Mouse (Mus musculus) macrophage (primary cell): ENCODE results near the gene Copg2. TPM values are rescaled to one million over a fixed set of nuclear protein-coding genes. Genes with fewer than 3 reads are reported as not detected.

ENCODE experiments used
- H3K27ac ChIP-seq: fragments of 350-480 bp; formaldehyde crosslinking; 2 replicates; pipeline ENCODE4 v1.9.0; 2021
- H3K36me3 ChIP-seq: fragments of 350-480 bp; formaldehyde crosslinking; 2 replicates; pipeline ENCODE4 v1.9.0; 2021; ENCODE audit errors: inconsistent target
- H3K4me3 ChIP-seq: fragments of 350-480 bp; formaldehyde crosslinking; 2 replicates; pipeline ENCODE4 v1.9.0; 2021; ENCODE audit errors: inconsistent target
- H3K79me2 ChIP-seq: fragments of 350-480 bp; formaldehyde crosslinking; 2 replicates; pipeline ENCODE4 v1.9.0; 2021; ENCODE audit errors: inconsistent target
- WGBS: methylation state at CpG from one replicate; pipeline ENCODE4 v1.1.7; 2026; ENCODE audit warnings: inconsistent platforms; ENCODE audit not compliant: missing documents; 5-methylcytosine and 5-hydroxymethylcytosine counted together
- polyA plus RNA-seq: library from polyadenylated mRNA; stranded (reverse); fragments of 250-400 nt; gene quantifications from 3 replicates; pipeline ENCODE4 v1.2.4, GENCODE M21; 2018; ENCODE audit warnings: inconsistent platforms

Copg2 gene
- polyA plus RNA-seq, 1 experiment from 2014 or later = 17.0 TPM

DNA sequence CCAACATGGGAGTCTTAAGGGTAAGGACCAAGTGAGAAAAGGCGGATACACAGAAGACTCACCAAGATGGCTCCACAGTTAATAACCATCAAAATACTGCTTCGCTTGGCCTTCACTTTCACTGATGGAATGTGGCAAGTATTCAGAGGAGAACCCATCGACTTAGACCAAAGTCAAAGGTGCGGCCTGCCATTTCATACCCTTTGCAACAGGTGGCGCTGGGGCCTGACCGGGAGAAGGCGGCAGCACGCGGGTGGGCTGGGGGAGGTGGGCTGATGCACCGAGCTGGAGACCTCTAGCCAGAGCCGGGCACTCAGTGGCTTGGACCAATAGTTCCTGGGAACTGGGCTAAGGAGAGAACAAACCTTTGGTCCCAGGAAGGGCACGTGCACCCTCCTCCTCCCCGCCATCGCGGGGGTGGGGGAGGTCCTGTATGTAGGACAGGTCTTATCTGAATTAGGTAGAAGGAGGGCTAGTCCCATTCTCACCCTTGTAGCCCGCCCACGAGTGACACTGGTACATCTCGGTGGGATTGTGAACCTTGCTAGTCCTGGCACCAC, 163.9 kb downstream of the Copg2 start:
- WGBS = 79% methylated on average over 17 of the region's 18 CpGs
- Histone ChIP-seq H3K27ac (no peak overlapping the region), H3K79me2 (no peaks in the 10 kb centered on the region), H3K4me3 (no peak overlapping the region), H3K36me3 (no peaks in the 10 kb centered on the region)

DNA sequence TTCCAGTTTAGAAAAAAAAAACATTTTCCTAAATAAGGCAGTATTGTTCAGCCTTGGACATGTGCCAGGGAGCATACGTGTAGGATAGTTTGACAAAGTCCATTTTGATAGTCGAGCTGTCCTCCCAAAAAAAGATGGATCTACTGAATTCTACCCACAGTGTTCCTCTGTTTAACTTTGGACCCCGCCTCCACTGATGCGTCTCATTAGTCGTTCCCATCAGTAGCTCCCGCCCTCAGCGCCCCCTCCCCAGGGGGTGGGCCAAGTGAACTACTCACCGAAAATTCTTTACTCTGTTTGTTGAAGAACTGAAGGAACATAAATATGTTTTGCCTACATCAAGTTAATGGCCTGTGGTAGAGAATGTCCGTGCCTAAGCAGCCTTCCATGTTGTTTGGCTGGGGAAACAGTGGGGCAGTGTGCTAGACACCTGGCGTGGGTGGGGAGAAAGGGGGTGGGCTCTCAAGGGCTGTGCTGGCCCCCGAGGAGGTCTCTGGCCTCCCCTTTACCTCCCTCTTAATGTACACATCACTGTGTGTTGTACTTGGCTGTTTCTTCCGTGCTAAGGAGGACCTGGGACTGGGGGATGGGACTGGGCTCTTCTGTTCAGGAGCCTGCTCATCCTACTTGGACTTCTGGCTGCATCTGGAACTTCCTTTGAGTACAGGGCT, 166.2 kb downstream of the Copg2 start:
- Histone ChIP-seq H3K36me3 (no peaks in the 10 kb centered on the region), H3K4me3 (no peak overlapping the region), H3K79me2 (no peaks in the 10 kb centered on the region), H3K27ac (no peak overlapping the region)
- 87% methylated on average over 12 of the region's 12 CpGs for WGBS

DNA sequence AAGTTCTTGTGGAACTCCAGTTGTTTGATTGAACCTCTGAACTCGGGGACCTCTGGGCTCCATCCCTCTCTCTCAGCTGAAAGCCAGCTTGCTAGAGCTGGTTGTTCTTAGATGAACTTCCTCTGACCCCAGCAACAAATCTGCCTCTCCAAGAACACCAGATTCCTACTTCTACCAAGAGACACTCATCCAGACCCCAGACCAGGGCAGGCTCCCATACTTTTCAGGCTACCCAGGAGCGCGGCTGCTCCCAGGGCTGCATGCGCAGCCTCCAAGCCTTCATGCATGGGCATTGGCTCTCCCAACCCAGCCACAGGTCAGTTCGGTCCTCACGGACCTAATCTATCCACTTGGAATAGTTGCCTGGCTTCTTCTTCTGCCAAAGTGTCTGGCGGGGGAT, 173.3 kb downstream of the Copg2 start, which contains the start of gene Mest:
Gene Mest, plus strand, starts transcription at position 217 of the 400 bp plus-strand sequence.
- H3K27ac ChIP-seq = no peak within 1 kb of the TSS
- H3K4me3 ChIP-seq = no peak within 1 kb of the TSS
- WGBS = 92% methylated on average over 7 of the region's 7 CpGs
- no peaks in the 10 kb centered on the region for H3K36me3 ChIP-seq
- H3K79me2 ChIP-seq = no peaks in the 10 kb centered on the region

DNA sequence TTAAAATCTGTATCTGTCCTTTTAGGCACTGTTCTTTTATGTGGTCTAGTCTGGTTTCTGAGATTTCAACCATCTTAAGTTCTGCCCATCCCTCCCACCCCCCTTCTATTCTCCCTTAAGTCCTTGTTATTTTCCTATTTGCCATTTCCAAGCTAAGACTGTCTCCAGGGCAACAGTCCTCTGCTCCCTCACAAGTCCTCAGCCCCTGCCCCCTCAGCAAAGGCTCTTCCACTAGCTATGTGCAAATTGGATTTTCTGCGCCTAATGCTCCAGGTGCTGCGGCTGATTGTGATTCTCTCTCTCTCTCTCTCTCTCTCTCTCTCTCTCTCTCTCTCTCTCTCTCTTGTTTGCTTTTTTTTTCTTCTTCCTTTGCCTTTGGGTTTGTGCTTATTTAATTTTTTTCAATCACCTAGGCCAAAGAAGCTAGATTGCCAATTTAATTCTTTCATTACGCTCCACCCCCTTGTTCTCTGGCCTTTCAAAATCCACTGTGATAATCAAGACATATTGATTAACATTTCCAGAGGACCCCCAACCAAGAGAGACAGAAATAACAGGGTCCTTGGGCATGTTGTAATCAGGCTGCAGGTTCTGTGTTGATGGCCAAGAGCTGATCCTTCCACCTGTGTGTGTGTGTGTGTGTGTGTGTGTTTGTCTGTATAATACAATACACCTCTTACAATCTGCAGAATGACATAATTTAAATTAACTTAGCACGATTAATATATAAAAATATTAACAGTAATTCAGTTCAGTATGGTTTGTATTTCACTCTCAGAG, 174.0 kb downstream of the Copg2 start:
- Histone ChIP-seq H3K79me2 (no peaks in the 10 kb centered on the region), H3K36me3 (no peaks in the 10 kb centered on the region), H3K27ac (no peak overlapping the region), H3K4me3 (no peak overlapping the region)
- 96% methylated on average over 4 of the region's 4 CpGs for WGBS

DNA sequence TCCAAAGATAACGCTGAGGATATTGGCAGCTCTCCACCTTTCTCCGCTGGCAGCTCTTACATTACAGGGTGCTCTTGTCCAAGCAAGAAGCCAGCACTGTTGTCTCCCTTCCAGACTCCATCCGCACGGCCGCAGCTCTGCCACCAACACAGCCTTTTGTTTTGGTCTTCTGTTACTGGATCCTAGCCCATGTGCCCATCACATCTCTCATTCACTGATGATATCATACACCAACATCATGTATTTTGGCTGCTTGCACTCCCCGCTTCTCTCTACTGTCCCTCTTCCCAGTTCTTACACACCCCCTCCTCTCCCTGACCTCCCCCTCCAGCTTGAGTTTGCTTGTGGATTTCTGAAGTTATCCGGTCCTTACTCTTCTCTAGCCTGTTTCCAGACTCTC, 179.8 kb downstream of the Copg2 start:
- no peaks in the 10 kb centered on the region for H3K36me3 ChIP-seq
- H3K4me3 ChIP-seq = no peak overlapping the region
- no peak overlapping the region for H3K27ac ChIP-seq
- no peaks in the 10 kb centered on the region for H3K79me2 ChIP-seq
- 94% methylated on average over 7 of the region's 7 CpGs for WGBS

DNA sequence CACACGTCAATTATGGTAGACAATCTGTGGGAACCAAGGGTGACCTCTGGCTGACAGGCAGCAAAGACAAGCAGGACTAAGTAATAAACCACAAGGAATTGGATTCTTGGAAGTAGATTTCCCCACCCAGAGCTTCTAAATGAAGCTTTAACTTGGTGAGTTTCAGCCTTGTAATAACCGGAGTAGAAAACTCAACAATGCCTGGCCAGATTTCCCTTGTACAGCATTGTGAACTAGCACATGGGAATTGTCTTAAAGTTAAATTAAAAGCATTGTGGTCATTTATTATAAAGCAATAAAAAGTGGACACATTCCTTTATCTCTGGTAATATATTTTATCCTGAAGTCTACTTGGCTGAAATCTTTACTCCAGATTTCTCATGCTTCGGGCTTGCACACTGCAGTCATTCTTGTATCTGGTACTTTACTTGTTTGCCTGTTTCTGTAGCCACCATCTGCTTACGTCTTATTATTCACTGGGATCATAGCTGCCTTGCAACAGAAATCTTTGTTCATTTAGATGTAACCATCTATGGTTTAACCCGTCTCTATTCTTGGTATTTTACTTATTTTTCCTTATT, 181.6 kb downstream of the Copg2 start:
- Histone ChIP-seq H3K27ac (no peak overlapping the region), H3K4me3 (no peak overlapping the region), H3K36me3 (no peaks in the 10 kb centered on the region), H3K79me2 (no peaks in the 10 kb centered on the region)
- WGBS = 98% methylated on average over 5 of the region's 5 CpGs

DNA sequence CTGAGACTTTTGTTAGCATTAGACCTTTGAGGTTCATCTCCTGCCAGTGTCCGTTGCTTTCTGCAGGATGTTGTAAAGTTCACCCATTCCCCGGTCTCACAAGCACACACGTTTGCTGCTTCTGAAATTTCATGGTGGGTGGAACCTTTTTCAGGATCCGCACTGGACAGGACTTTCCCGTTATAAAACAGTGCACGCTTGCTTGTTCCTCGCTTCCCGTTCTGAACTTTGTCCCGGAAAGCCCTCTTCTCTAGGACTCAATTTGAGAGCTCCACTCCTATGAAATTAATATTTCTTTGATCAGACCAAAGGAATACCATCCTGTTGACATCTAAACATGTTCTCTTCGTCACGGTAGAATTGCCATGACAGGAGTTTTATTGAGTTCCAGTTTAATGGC, 182.7 kb downstream of the Copg2 start:
- Histone ChIP-seq H3K36me3 (no peaks in the 10 kb centered on the region), H3K79me2 (no peaks in the 10 kb centered on the region), H3K4me3 (no peak overlapping the region), H3K27ac (no peak overlapping the region)
- 75% methylated on average over 11 of the region's 11 CpGs for WGBS

DNA sequence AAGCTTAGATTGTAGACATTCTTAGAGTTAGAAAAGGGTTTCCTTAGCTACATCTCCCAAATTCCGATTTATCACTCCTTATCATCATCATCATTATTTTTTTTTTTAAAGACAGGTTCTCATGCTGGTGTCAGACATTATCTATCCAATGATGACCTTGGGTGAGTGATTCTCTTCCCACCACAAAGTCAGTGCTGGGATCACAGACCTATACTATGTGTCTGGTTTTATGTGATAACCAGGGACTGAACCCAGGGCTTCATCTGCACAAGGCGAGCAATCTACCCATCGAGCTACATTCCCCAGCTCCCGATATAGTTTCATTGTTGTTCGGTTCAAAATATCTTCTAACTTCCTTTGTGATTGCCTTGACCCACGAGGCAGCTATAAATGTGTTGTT, 183.1 kb downstream of the Copg2 start:
- Histone ChIP-seq H3K79me2 (no peaks in the 10 kb centered on the region), H3K27ac (no peak overlapping the region), H3K36me3 (no peaks in the 10 kb centered on the region), H3K4me3 (no peak overlapping the region)
- 71% methylated on average over 6 of the region's 6 CpGs for WGBS

DNA sequence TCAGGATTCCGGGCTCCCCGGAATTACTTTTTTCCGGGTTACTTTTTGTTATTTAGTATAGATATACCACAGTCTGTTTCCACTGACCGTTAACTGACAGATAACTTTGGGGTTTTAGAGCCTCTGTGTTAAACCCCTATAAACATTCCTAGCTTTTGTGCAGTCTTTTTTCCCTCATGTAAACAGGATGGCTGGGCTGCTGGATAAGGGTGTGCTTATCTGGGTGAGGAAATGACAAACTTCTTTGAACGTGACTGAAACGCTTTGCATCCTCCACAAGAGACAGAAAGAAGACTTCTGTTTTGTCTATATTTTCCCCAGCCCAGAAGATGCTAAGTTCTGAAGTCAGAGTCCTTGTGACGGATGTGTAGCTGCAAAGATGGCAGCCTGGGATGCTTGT, 184.1 kb downstream of the Copg2 start:
- no peak overlapping the region for H3K27ac ChIP-seq
- H3K4me3 ChIP-seq = no peak overlapping the region
- 63% methylated on average over 7 of the region's 7 CpGs for WGBS
- H3K79me2 ChIP-seq = no peaks in the 10 kb centered on the region
- no peaks in the 10 kb centered on the region for H3K36me3 ChIP-seq

DNA sequence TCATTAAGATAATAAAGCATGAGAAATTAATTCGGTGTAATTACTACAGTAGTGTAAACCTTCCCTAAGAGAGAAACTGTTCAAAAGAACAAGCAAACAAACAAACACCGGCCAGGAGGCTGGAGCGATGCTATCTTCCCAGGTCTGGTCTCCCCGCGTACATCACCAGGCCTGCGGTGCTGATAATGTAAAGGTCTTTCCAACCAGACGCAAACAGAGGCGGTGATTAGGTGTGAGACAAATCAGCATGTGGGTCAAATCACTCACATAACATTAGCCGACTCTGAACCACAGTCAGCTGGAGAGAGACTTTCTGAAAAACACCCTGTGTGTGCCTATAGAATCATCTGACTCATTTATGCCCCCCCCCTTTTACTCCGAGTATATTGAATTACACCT, 185.2 kb downstream of the Copg2 start:
- Histone ChIP-seq H3K36me3 (no peaks in the 10 kb centered on the region), H3K79me2 (no peaks in the 10 kb centered on the region), H3K27ac (no peak overlapping the region), H3K4me3 (no peak overlapping the region)
- WGBS = 94% methylated on average over 10 of the region's 10 CpGs

DNA sequence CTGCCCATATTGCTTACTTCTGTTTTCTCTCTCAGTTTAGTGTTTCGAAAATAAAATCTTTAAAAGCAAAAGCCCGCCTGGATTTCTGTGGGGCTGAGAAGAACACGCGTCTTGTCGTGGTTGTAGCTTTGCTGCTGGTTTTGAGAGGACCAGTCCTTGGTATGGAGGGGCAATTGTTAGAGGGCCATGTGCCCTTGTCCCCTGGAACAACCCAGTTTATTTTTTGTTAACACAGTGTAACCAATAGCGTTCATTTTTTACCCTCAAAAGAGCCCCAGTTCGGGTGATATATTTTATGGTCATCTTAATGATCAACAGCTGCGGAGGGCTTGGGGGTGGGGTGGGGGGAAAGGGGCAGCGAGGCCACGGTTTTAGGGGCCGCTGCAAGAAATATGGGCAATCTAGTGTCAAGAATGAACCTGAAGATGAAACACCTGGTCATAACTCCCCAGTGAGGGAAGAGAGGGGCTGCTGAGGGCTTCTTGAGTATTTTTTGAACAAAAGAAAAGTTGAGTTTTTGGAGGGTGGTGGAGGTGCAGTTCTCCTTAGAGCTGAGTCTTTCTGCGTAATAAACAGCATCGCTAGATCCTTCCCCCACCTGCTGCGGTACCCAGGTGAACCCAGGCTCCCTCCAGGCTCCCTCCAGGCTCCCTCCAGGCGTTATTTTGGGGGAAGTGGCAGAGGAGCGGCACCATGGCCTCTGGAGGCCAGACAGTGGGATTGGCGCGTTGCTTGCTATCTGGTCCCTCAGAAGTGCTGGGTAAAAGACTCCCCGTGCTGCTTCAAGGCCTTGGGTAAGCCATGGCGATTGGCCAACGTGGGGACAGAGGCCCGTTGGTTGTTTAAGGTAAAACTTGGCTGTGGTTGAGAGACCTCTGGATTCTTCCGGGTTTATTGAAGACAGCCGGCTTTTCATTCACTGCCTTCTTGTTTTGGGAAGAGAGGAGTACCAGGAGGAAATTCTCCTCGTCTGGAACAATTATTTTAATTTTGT, 185.9 kb downstream of the Copg2 start:
- no peaks in the 10 kb centered on the region for H3K79me2 ChIP-seq
- no peak overlapping the region for H3K27ac ChIP-seq
- WGBS = 88% methylated on average over 25 of the region's 25 CpGs
- no peaks in the 10 kb centered on the region for H3K36me3 ChIP-seq
- H3K4me3 ChIP-seq = no peak overlapping the region

DNA sequence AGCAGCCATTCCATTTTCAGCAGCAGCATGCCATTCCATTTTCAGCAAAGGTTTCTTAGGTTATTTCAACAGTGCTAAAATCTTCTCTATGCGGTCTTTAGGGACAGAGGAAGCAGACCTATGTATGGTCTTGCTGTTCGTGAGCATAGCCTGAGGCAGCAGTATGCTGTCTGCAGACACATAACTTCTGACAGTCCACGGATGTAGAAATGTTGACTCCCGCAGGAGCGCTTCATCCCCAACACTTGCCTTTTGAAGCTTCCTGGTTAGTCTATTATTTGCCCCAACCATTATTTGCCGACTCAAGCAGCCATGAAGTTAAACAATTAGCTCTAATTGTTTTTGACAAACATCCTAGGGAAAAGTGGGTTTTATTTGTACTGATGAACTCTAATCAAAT, 187.5 kb downstream of the Copg2 start:
- H3K4me3 ChIP-seq = no peak overlapping the region
- H3K27ac ChIP-seq = no peak overlapping the region
- WGBS = 91% methylated on average over 6 of the region's 6 CpGs
- no peaks in the 10 kb centered on the region for H3K79me2 ChIP-seq
- no peaks in the 10 kb centered on the region for H3K36me3 ChIP-seq

DNA sequence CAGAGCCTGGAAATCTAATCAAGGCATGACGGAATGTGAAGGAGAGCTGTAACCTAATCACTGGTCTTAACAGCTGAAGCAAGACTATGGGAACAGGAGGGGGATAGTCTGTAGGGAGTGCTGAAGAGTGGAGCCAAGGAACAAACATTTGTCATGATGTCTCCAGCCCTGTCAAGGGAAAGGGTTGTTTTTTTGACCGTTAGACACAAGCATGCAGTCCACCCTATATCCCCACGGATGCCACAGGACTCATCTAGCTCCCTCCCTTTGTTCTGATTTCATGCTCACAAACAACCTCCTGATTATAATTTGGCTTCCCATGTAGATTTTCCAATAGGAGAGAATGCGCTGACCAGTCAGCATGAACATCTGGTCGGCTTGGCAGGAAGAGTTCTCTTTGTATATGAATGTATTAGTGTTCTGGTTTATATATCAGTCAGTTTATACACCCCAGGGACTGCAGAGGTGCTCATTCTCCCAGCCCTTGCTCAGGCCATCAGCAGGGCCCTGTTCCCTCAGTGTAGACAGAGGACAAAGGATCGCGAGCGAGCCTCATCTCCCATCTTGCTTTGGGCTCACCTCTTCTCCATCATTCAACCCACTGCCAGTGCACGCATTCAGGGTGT, 192.5 kb downstream of the Copg2 start:
- no peak overlapping the region for H3K4me3 ChIP-seq
- 95% methylated on average over 9 of the region's 9 CpGs for WGBS
- no peaks in the 10 kb centered on the region for H3K36me3 ChIP-seq
- no peak overlapping the region for H3K27ac ChIP-seq
- no peaks in the 10 kb centered on the region for H3K79me2 ChIP-seq

DNA sequence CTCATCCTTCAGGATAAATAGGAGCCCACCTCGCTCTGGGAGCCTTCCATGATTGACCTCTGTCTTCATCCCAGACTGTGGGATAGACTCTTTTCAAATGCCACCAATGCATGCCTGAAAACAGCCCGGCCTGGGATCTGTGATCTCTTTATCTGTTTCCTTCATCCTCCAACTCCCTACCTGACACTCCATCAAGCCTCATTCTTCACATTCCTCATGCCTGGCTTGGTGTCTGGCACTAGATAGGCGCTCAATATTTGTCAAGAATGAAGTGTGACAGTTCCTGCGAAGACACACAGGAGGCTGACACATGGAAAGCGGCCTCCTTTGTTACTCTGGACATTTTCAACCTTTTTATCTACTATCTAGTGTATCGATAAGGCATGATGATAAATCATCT, 193.1 kb downstream of the Copg2 start:
- Histone ChIP-seq H3K4me3 (no peak overlapping the region), H3K27ac (no peak overlapping the region), H3K79me2 (no peaks in the 10 kb centered on the region), H3K36me3 (no peaks in the 10 kb centered on the region)
- 88% methylated on average over 6 of the region's 6 CpGs for WGBS
